12 mouse cellular contexts compared by ENCODE assay signal in the genomic region with DNA sequence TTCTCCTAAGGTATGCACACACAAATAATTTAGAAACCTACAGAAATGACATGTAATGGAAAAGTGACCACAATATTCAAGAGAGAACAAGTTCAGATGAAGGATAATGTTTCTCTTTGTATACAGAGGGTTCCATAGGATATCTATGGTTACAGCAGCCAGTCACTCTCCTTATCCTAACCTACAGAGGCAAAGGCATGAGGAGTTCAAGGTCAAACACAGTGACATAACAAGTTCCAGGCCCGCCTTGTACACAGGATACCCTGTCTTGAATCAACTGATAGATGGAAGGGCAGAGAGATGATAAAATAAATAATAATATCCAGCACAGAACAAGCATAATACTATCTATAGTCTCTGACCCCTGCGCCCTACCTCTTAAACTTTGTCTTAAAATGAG.
"Had no signal": no experiment of that assay in that cellular context is flagged by ENCODE, and none has a peak within 500 bp of the region (broad histone marks: within the 10 kb centered on the region; RNA-seq: fewer than 3 reads in every experiment).

No protein-coding gene starts in this region.

- H3K36me3 ChIP-seq: limb, embryonic 12.5 days; lung, embryonic 15.5 days; midbrain, embryonic 13.5 days; stomach, embryonic 15.5 days had no signal

- H3K4me2 ChIP-seq: limb, embryonic 12.5 days; lung, embryonic 15.5 days; midbrain, embryonic 13.5 days; stomach, embryonic 15.5 days had no signal

- DNase-seq: kidney, adult 11 months; kidney, adult 9 months; kidney, postnatal 10 days; lung, postnatal 14 days; right cerebral cortex, postnatal 14 days; thymus, adult 2 months; thymus, postnatal 36 days had no signal

- H3K9me3 ChIP-seq: limb, embryonic 12.5 days; lung, embryonic 15.5 days; midbrain, embryonic 13.5 days; stomach, embryonic 15.5 days had no signal

- H3K27me3 ChIP-seq: limb, embryonic 12.5 days; lung, embryonic 15.5 days; midbrain, embryonic 13.5 days; stomach, embryonic 15.5 days had no signal

- ATAC-seq: midbrain, embryonic 13.5 days had no signal

- H3K9ac ChIP-seq: limb, embryonic 12.5 days; lung, embryonic 15.5 days; midbrain, embryonic 13.5 days; stomach, embryonic 15.5 days had no signal

- H3K4me3 ChIP-seq: limb, embryonic 12.5 days; lung, embryonic 15.5 days; midbrain, embryonic 13.5 days; stomach, embryonic 15.5 days had no signal

- H3K27ac ChIP-seq: limb, embryonic 12.5 days; lung, embryonic 15.5 days; macrophage; midbrain, embryonic 13.5 days; stomach, embryonic 15.5 days had no signal
